Mouse (Mus musculus) kidney, adult 2 months (tissue): ENCODE measurements around the gene Ccdc63. TPM values are rescaled to one million over a fixed set of nuclear protein-coding genes. Genes with fewer than 3 reads are reported as not detected.

Source experiments
- DNase-seq: peaks from one replicate; pipeline ENCODE4 v3.0.0; 2021
- H3K27ac ChIP-seq: fragments of 200-500 bp; 2 replicates; pipeline ENCODE4 v1.5.1; 2012; ENCODE audit warnings: low read depth, low read length, control low read depth, inconsistent platforms; ENCODE audit not compliant: insufficient read depth
- H3K27me3 ChIP-seq: fragments of 200-500 bp; replicated peaks from 2 replicates; pipeline ENCODE4 v1.6.1; 2012; ENCODE audit warnings: mild to moderate bottlenecking, moderate library complexity, low read length, inconsistent platforms; ENCODE audit not compliant: control insufficient read depth, insufficient read depth
- H3K36me3 ChIP-seq: fragments of 200-500 bp; 2 replicates; pipeline ENCODE4 v1.6.1; 2012; ENCODE audit warnings: mild to moderate bottlenecking, moderate library complexity, low read length, inconsistent platforms; ENCODE audit not compliant: control insufficient read depth, insufficient read depth
- H3K4me1 ChIP-seq: fragments of 200-500 bp; 2 replicates; pipeline ENCODE4 v1.6.1; 2011; ENCODE audit warnings: low read length; ENCODE audit not compliant: control insufficient read depth, insufficient read depth
- H3K4me3 ChIP-seq: fragments of 200-500 bp; 2 replicates; pipeline ENCODE4 v1.5.1; 2011; ENCODE audit warnings: mild to moderate bottlenecking, low read depth, low read length, control low read depth; ENCODE audit not compliant: insufficient read depth
- CTCF ChIP-seq: fragments of 200-500 bp; conservative IDR thresholded peaks from 2 replicates; pipeline ENCODE4 v1.5.1; 2011; ENCODE audit warnings: low read depth, mild to moderate bottlenecking, control low read depth, low read length, moderate library complexity, mixed read lengths; ENCODE audit not compliant: insufficient read depth, insufficient read length
- POLR2A ChIP-seq: fragments of 200-500 bp; IDR thresholded peaks from one replicate; pipeline ENCODE4 v1.6.1; 2011; ENCODE audit warnings: low read depth, low read length, control low read depth
- WGBS: fragments of 180-500 bp; shearing (Covaris S2); methylation state at CpG from one replicate; pipeline ENCODE4 v1.1.7; 2018; 5-methylcytosine and 5-hydroxymethylcytosine counted together
- polyA plus RNA-seq: library from polyadenylated mRNA; depleted of rRNA; stranded (reverse); fragments of >200 nt; gene quantifications from 2 replicates; pipeline ENCODE4 v1.2.3, GENCODE M21; 2012

Ccdc63 gene
- polyA plus RNA-seq, 1 experiment = 0.09 TPM

GRCm38 (mm10) chr5:122149259-122149658 lies 8.6 kb upstream of the Ccdc63 start:
- Histone ChIP-seq H3K4me1 (0 out of 2 replicates have a peak, but pooled peaks cover 8% of the 10 kb centered on the region), H3K36me3 (no peaks in the 10 kb centered on the region), H3K4me3 (no peak overlapping the region), H3K27ac (no peak overlapping the region), H3K27me3 (no peaks in the 10 kb centered on the region)
- 59% methylated on average over 4 of the region's 4 CpGs for WGBS
- no peak for DNase-seq
- TF ChIP-seq CTCF = no peak
- no peak for TF ChIP-seq POLR2A

DNA sequence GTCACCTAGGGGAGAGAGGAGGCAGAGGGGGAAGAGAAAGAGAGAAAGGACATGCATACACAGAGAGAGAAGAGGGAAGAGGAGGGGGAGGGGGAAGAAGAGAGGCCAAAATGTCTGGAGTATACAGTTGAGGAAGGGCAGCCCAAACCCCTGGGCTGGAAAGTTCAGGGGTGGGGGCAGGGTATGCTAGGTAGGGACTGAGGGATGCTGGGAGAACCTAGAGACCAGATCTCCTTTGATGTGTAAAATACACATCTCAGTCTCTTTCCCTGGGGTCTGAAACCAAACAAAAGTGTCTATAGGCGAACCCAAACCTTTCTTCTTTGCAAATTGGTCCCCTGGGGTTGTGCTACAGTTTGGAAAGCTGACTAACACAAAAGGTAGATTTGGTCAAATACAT lies 7.5 kb upstream of the Ccdc63 start:
- Histone ChIP-seq H3K27ac (no peak overlapping the region), H3K27me3 (no peaks in the 10 kb centered on the region), H3K36me3 (no peaks in the 10 kb centered on the region), H3K4me3 (no peak overlapping the region), H3K4me1 (0 out of 2 replicates have a peak, but pooled peaks cover 8% of the 10 kb centered on the region)
- TF ChIP-seq CTCF (no peak), POLR2A (no peak)
- no peak for DNase-seq
- 89% methylated on average over 1 of the region's 1 CpGs for WGBS

DNA sequence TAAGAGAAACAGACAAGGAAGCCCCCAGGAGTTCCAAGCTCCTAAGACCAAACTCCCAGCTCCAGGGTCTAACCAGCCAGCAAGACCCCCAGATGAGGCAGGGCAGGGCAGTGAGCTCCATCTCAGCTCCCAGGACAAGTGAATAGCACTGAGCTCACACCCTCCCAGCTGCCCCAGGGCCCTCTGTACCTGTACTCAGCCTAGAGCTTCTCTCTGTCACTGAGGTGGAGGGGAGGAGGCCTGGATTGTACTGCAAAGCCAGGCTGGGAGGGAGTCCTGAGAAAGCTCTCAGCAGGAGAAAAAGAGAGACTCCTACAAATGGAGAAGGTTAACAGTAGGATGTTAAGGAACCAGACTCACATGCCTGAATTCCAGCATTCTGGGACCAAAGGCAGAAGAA lies 6.0 kb upstream of the Ccdc63 start:
- Histone ChIP-seq H3K36me3 (no peaks in the 10 kb centered on the region), H3K4me3 (no peak overlapping the region), H3K27ac (peak overlapping the region; percentile 31), H3K4me1 (0 out of 2 replicates have a peak, but pooled peaks cover 8% of the 10 kb centered on the region), H3K27me3 (no peaks in the 10 kb centered on the region)
- TF ChIP-seq CTCF (no peak), POLR2A (no peak)
- DNase-seq = no peak

GRCm38 (mm10) chr5:122146056-122146580 lies 5.5 kb upstream of the Ccdc63 start:
- H3K4me1 ChIP-seq = 0 out of 2 replicates have a peak, but pooled peaks cover 8% of the 10 kb centered on the region
- WGBS = 29% methylated on average over 10 of the region's 10 CpGs
- peak; percentile 71 for DNase-seq
- H3K4me3 ChIP-seq = no peak overlapping the region
- no peaks in the 10 kb centered on the region for H3K27me3 ChIP-seq
- TF ChIP-seq POLR2A = no peak
- no peak for TF ChIP-seq CTCF
- H3K27ac ChIP-seq = peak overlapping the region; percentile 31
- H3K36me3 ChIP-seq = no peaks in the 10 kb centered on the region

DNA sequence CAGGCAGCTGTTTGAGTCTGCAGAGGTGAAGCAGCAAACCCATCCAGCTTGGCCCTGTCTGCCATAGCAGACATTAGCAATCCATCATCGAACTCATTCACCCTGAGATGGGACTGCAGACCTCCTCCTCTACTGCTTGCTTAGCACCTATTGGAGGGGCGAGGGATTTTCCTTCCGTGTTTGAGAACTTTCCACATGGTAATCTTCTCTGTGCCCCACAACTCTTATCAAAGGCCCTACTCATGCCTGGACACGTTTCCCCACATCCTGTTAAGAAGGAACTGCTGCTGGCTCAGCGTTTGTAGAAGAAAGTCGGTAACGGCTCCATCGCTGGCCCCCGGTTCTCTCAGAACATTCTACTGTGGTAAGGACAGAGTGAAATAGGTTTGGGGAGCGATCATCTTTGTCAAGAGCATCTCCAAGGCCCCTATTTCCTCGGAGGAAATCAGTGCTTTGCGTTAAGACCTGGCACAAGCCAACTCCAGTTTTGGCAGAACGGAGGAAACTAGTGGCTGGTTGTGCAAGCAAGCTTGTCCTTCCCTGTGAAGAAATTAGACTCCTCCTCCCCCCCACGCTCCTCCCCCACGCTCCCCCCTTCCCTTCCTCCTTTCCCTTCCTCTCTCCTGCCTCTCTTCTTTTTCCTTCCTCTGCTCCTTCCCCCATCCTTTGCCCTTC lies 4.9 kb upstream of the Ccdc63 start:
- DNase-seq = peak; percentile 57
- Histone ChIP-seq H3K4me1 (0 out of 2 replicates have a peak, but pooled peaks cover 8% of the 10 kb centered on the region), H3K27me3 (no peaks in the 10 kb centered on the region), H3K27ac (peak overlapping the region; percentile 51), H3K4me3 (peak overlapping the region; percentile 20; the same call in 1 of the 2 replicates), H3K36me3 (no peaks in the 10 kb centered on the region)
- WGBS = 32% methylated on average over 15 of the region's 15 CpGs
- TF ChIP-seq CTCF (no peak), POLR2A (no peak)

- H3K36me3 ChIP-seq = no peaks in the 10 kb centered on the region
- 71% methylated on average over 4 of the region's 4 CpGs for WGBS
Observed at GRCm38 (mm10) chr5:122144825-122145224, 4.2 kb upstream of the Ccdc63 start.

DNA sequence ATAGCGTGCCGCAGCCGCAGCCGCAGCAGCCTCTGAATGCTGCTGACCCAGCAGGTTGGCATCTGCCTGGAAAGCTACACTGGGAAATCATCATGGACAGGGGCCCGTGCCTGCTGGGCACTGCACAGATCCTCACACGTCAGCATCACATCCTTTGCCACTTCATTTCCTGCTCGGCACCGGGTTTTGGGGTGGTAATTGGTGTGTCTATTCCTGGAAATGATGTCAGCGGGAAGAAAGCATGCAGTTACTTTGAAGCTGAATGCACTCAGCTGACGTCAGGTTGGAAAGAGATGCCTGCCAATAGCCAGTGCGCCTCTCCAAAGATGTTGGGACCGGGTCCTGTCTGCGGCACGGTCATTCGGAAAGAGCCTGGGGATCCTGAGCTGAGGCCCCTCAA lies 2.9 kb upstream of the Ccdc63 start:
- Histone ChIP-seq H3K27ac (no peak overlapping the region), H3K36me3 (no peaks in the 10 kb centered on the region), H3K27me3 (no peaks in the 10 kb centered on the region), H3K4me3 (no peak overlapping the region), H3K4me1 (0 out of 2 replicates have a peak, but pooled peaks cover 8% of the 10 kb centered on the region)
- DNase-seq = peak; percentile 60
- 81% methylated on average over 15 of the region's 15 CpGs for WGBS
- no peak for TF ChIP-seq CTCF
- no peak for TF ChIP-seq POLR2A

More at GRCm38 (mm10) chr5:122144825-122145224, 4.2 kb upstream of the Ccdc63 start:
- TF ChIP-seq POLR2A = no peak
- no peak for TF ChIP-seq CTCF
- DNase-seq = no peak
- no peaks in the 10 kb centered on the region for H3K27me3 ChIP-seq
- no peak overlapping the region for H3K4me3 ChIP-seq
- no peak overlapping the region for H3K27ac ChIP-seq
- 0 out of 2 replicates have a peak, but pooled peaks cover 8% of the 10 kb centered on the region for H3K4me1 ChIP-seq
